Mouse (Mus musculus): Measurements from ENCODE around the gene Colec11.

DNA sequence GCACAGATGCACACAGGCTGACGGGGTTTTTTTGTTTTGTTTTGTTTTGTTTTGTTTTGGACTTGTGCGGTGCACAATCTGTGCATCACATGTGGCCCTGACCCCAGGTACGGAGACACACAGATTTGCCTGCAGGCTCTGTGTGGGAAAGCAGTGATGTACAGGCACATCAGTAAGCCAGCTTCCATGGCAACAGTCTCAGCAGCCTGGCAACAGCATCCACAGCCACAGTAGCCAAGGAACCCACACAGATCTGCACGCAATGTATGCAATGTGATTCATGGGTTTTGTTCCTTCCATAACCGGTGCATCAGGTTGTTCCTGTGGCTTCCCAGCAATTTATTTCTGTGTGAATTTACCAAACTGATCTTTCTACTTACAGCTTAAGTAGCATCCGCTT lies 35.2 kb downstream of the Colec11 start:
- no peak for TF ChIP-seq CTCF (IDR thresholded peaks at IDR 0.05; ENCODE audit: insufficient read depth, low read length)
- TF ChIP-seq POLR2A (IDR thresholded peaks at IDR 0.05; ENCODE audit: borderline replicate concordance, extremely low read depth, low read depth, low read length): no peak

All from lung, adult 2 months (tissue).